Mouse (Mus musculus): ENCODE results near the gene Sppl2b. TPM values are rescaled to one million over a fixed set of nuclear protein-coding genes. Genes with fewer than 3 reads are reported as not detected.

Gene Sppl2b
- total RNA-seq, 2 experiments from 2014 or later, result 15.6 to 19.1 TPM

DNA sequence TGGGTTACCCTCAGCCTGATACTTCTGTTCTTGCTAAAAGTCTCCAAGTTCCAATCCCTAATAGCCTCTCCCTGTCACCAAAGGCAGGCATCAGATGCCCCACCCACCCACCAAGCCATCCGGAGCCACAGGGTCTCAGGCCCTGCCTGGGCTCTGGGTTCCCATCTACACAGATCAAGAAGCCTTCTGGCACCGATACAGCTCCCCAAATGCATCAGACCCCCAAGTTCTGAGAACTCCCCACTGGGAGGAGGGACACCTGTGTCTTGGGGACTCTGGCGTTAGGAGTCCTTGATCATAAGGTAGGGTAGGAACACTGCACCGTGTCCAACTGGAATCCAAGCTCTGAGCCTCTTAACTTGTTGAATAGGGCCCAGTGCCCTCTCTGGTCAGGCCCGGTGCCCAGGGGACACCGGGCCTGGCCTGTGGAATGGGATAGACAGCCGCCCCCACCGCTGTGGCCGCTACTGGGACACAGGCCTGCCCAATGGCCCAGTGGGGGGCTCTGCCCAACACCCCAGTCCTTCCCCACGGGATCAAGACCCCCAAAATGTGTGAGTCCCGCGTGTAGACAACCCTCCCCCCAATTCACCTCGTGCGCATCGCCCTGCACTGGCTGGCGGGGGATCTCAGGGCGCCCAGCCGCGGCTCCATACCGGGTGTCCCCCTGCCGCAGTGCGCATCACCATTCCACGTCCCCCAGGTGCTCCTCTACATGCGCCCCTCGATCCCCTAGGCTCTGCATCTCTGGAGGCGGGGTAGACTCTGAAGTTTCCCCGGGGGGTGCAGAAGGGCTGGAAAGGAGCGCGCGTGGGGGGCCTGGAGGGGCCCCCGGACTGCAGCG lies 11.8 kb upstream of the Sppl2b start:
- no peak for DNase-seq
- intact Hi-C loops (cut with DNase I), result no loop called here

DNA sequence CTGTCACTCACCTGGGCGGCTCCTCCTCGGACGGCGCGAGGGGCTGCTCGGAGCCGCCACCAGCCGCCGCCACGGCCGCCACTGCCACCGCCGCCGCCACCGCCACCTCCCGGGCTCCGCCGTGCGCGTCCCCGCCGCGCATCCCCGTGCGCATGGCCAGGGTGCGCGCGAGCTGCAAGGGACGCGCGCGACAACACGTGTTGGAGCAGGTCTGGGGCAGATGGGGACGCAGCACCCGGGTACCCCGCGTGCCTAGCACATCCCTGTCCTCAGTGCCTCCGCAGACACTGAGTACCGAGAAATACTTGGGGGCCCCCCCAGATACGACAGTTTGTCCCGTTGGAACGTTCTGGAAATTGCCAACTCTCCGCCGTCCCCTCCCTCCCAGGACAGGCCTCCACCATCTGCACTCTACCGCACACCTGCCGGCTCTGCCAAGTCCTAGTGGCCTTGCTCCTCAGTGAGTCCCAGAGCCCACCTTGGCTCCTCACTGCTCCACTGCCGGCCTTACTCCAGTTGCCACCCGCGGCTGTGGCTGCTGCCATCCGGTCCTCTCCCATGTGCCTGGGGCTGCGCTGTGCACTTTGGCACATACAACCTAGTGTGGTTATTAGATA lies 11.0 kb upstream of the Sppl2b start, which contains the start of gene Lingo3:
Lingo3 (minus strand) TSS at position 109 of the 617 bp plus-strand sequence.
- DNase-seq, result no peak
- intact Hi-C loops (cut with DNase I), result no loop called here

- DNase-seq, result no peak
- intact Hi-C loops (cut with DNase I), result no loop called here
Observed at GRCm38 (mm10) chr10:80845055-80845693, 9.9 kb upstream of the Sppl2b start.

DNA sequence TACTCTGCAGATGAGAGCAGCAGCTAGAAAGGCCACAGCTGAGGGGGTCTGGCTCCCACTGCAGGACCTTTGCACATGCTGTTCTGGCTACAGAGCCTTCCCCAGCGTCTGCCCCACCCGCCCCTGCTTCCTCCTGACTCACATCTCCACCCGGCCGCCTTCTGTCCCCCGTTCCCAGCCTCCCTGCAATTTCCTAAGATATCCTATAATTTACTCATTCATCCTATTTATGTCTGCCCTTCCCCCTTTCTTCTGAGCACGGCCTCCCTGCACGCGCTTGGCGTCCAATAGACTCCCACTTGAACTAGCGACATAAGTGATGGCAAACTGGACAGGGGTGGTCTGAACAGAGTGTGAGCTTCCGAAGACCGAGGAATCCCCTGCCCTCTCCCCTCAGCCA lies 9.3 kb upstream of the Sppl2b start:
- intact Hi-C loops (cut with DNase I), result no loop called here

GRCm38 (mm10) chr10:80848571-80848970 lies 6.5 kb upstream of the Sppl2b start:
- intact Hi-C loops (cut with DNase I), result no loop called here
- no peak for DNase-seq

More for the DNA sequence above, 9.3 kb upstream of the Sppl2b start:
- DNase-seq, result no peak

GRCm38 (mm10) chr10:80855749-80856073 lies 636 bp downstream of the Sppl2b start:
- intact Hi-C loops (cut with DNase I), result no loop called here
- DNase-seq, result no peak

DNA sequence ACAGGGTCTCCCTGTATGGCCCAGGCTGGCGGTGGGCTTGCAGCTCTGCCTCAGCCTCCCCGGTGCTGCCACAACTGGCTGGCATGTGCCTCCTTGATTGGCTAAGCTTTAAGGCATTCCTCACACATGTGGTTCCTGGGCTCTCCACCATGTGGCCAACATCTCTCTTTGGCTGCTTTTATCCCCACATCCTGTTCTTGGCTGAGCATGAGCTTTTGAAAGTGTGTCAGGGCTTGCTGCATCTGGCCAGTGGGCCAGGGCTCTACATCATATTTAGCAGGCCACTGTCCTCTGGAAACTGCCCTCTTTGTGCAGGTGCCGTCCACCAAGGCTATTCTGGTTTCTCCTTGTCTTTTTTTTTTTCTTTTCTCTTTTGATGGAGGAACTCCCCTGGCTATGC lies 1.2 kb downstream of the Sppl2b start:
- intact Hi-C loops (cut with DNase I), result no loop called here
- peak in 1 of 2 experiments; percentile 18 for DNase-seq

DNA sequence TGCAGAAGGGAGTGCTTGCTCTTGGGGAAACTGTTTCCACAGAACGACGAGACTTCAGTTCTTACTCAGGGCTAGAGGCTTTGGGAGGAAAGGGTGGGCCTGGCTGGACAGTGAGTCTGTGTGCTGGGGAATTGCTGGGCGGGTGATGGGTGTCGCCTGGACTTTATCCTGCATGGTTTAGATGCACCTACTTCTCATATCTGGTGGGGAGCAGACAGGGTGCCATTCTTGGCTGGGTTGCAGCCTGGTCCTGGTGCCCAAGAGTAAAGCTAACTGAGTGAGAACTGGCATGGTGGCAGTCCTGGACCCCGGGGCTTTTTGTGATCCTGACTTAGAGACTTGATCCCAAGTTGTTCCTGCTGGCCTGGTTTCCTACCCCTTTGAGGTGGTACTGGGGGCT lies 1.8 kb downstream of the Sppl2b start:
- intact Hi-C loops (cut with DNase I), result no loop called here
- no peak for DNase-seq

GRCm38 (mm10) chr10:80857386-80857785 lies 2.3 kb downstream of the Sppl2b start:
- intact Hi-C loops (cut with DNase I), result no loop called here
- DNase-seq, result no peak

DNA sequence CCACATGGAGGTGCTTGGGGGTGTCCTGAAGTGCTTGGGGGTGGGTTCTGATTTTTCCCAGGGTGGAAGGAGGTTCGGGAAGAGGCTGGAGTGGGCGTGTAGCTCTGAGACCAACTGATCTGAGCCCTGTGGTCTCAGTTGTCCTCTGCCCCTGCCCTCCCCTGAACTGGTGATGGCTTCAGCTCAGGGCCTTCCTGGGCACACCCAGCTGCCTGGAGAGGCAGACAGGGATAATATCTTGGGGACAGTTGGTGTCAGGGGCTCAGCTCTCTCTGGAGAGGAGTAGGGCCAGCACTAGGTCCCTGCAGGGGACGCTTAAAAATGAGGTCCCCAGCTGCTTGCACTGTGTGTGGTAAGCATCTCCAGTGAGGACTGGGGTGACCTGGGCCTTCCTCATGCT lies 2.8 kb downstream of the Sppl2b start:
- intact Hi-C loops (cut with DNase I), result no loop called here
- no peak for DNase-seq

DNA sequence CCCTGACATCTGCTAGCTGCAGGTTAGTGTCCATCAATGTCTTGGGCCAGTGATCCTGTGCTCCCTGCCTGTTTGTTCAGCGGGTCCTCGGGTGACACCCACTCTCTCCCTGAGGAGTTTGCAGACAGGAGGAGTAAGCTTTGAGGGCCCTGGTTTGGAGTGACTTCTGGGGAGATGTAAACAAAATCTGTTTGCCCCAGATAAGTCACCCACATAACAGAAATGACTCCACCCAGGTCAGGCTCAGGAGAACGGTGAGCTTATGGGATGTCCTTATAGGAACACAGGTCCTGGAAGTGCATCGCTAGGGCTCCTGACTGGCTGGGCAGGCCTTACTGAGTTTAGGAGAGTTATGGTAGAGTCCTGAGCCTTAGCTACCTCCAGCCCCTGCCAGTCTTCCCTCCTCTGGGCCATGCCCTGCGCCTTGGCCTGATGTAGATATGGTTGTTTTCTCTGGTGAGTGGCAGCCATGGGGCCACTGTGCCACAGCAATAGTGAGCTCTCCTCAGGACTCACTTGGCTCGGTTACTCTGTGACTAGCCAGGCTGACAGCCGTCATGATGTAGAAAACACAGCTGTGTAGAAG lies 3.4 kb downstream of the Sppl2b start:
- DNase-seq, result no peak
- intact Hi-C loops (cut with DNase I), result no loop called here

GRCm38 (mm10) chr10:80862305-80862704 lies 7.2 kb downstream of the Sppl2b start:
- intact Hi-C loops (cut with DNase I), result no loop called here
- DNase-seq, result no peak

GRCm38 (mm10) chr10:80864446-80864845 lies 9.4 kb downstream of the Sppl2b start:
- DNase-seq, result no peak
- intact Hi-C loops (cut with DNase I), result no loop called here

- DNase-seq, result no peak
- intact Hi-C loops (cut with DNase I), result no loop called here
Observed at GRCm38 (mm10) chr10:80870993-80871392, 15.9 kb downstream of the Sppl2b start.

- no peak for DNase-seq
- intact Hi-C loops (cut with DNase I), result no loop called here
Observed at GRCm38 (mm10) chr10:80871581-80871980, 16.5 kb downstream of the Sppl2b start, which contains the start of gene Tmprss9. Gene Tmprss9, plus strand, starts transcription at chr10:80871848.

DNA sequence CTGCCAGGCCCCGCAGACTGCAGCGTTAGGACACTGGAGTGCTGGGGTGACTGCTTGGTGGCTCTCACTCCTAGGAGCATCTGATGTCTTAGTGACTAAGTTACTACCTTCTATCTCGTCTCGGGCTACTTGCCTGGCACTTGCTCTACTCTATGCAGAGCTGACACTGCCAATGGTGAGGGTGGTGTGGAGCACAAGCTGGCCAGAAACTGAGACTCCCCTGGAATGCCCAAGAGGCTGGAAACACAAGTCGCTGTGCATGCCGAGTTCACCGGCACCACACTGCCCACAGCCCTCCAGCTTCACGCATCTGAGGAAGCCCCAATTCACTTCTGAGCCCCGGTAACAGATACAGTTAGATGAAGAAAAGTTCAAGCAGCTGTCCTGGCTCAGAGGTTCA lies 19.0 kb downstream of the Sppl2b start:
- no peak for DNase-seq

DNA sequence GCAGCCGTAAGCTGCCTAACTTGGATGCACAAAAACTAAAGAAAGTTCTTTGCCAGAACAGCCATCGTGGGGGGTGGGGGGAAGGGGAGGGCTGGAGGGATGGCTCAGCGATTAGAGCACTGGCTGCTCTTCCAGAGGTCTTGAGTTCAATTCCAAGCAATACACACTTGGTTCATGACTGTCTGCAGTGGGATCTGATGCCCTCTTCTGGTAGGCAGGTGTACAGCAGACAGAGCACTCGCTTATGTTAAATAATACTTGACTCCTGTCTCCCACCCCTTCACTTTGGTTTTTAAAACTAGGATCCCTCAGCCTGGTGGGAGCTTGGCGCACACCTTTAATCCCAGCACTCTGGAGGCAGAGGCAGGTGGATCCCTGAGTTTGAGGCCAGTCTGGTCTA lies 21.0 kb downstream of the Sppl2b start:
- intact Hi-C loops (cut with DNase I), result loop anchor here (1.0 kb wide), 1 partner anchor 129 kb away; no protein-coding TSS in a partner anchor
- DNase-seq, result peak; percentile 56 to 64

More for the DNA sequence above, 19.0 kb downstream of the Sppl2b start:
- intact Hi-C loops (cut with DNase I), result no loop called here

GRCm38 (mm10) chr10:80876594-80876993 lies 21.5 kb downstream of the Sppl2b start:
- intact Hi-C loops (cut with DNase I), result loop anchor here (1.0 kb wide), 1 partner anchor 129 kb away; no protein-coding TSS in a partner anchor
- DNase-seq, result no peak

GRCm38 (mm10) chr10:80880131-80880641 lies 25.1 kb downstream of the Sppl2b start:
- intact Hi-C loops (cut with DNase I), result loop anchor here (1.0 kb wide), 1 partner anchor 58 kb away; no protein-coding TSS in a partner anchor
- DNase-seq, result peak; percentile 63 to 75

DNA sequence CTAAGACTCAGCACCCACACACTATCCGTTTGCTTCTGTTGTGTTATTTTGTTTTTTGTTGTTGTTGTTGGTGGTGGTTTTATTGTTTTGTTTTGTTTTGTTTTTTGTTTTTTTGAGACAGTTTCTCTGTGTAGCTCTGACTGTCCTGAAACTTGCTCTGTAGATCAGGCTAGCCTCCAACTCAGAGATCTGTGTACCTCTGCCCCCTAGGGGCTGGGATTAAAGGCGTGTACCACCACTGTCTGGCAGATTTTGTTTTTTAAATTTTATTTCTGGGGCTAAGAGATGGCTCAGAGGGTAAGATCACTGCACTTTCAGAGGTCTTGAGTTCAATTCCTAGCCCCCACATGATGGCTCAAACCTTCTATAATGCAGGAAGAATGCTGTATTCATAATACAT lies 25.8 kb downstream of the Sppl2b start:
- intact Hi-C loops (cut with DNase I), result loop anchor here (1.0 kb wide), 2 partner anchors 59 to 114 kb away; no protein-coding TSS in a partner anchor
- no peak for DNase-seq

GRCm38 (mm10) chr10:80881301-80881700 lies 26.2 kb downstream of the Sppl2b start:
- DNase-seq, result peak; percentile 66 to 84
- intact Hi-C loops (cut with DNase I), result loop anchor here (1.0 kb wide), 1 partner anchor 114 kb away; no protein-coding TSS in a partner anchor

Measured in heart, postnatal 36 days (tissue).